Mouse (Mus musculus): ENCODE measurements around the gene Hypm.

The Hypm gene

DNA sequence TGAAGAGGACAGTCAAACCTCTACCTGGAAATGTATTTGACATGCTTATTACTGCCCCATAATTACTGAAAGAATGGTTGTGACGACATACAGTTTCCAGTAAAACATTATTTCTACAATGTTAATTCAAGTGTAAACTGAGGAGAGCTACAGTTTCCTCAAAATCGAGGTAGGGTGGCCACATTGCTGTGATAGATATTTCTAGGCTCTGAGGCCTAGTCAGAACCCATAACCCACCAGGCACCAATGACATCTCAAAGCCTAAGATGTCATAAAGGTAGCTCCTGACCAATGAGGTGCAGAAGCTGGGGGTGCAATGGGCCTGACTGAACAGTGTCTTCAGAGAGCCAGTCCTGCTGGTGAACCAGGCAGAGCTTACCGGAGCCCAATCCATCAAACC is at the start of gene Hypm:
TSS of gene Hypm (plus strand) at position 301 of the 400 bp plus-strand sequence.
- DNase-seq, result no peak

DNA sequence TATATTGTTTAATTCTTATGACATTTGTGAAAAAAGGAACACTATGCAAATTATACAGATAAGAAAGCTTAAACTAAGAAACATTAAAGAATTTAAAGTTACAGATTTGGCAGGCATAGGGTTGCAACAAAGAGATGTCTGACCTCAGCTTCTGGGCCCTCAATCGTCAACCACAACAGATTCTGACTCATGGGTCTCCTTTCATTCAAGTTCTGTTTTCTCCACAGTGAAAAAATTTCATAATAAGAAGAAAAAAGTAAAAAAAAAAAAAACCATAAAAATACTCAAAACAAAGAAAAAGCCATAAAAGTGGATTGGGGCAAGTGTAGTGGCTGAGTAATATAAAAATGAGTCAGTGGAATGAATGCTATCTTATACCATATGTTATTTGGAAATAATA is 36.6 kb upstream of the Hypm start:
- no peak for DNase-seq

DNA sequence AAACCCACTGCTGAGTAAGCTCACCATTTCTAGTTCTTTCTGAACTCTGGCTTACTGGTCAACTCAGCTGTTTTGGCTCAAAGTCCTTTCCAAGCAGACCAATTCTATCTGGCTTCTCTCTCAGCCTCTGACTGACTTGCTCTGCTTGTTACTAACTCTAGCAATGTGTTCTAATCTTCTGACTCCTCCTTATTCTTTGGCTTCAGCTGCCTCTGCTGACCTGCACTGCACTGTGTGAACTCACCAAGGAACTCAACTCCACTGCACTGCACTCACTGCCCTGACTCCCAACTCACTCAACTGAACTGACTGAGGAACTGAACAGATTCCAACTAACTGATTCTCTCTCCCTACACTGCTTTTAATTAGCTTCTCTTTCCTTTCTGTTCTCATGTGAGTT is 34.3 kb upstream of the Hypm start:
- no peak for DNase-seq

DNA sequence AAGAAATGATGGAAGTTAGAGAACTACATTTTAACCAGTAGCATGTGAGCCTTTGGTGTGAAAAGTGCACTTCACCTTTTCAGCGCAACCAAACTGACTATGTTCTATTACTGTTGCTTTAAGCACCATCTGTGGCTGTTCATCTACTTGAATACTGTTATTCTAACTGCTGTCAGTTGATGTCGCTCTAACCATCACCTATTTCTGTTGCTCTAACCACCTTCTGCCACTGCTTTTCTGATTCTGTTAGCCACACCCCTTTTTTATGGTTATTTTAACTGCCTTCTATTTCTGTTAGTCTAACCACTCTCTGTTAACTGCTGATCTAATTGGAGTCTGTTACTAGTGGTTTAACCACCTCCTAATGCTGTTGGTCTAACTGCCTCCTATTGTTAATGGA is 11.9 kb upstream of the Hypm start:
- DNase-seq, result no peak

DNA sequence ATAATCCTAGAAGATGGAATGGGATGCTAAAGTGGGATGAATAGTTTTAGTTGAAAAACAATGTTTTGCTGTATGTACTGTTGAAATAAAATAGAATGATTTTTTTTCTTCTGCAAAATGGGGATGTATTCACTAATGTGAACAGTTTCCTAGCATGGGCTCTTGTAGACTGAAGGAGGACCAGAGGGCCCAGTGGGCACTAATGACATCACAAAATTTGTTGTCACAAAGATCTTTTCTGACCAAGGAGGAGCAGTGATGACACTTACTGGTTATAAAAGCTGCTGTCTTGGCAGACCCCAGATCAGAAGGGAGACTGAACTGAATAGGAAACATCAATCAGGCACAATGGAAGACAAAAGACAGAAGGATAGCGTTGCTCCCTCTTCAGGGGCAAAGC is 2.7 kb downstream of the Hypm start, which contains the start of gene H2al3:
TSS of gene H2al3 (plus strand) at position 301 of the 400 bp plus-strand sequence.
- DNase-seq, result no peak

DNA sequence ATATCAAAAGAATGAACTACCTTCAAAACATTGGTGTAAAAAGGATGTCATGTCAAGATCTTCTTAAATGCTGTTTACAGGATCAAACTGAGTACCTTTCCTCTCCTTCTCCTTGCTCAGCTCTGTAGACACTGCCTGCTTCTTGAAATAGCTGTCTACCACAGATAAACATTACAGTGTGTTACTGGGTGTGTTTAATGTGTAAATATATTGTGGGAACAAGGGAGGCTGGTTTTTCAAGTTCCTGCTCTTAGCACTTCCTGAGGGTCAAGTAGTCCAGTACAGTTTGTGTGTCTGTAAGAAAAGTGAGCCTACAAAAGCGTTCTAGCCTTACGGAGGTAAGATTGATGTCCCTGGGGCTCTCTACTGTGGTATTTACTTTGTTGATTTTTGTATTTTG is 15.1 kb downstream of the Hypm start:
- no peak for DNase-seq

DNA sequence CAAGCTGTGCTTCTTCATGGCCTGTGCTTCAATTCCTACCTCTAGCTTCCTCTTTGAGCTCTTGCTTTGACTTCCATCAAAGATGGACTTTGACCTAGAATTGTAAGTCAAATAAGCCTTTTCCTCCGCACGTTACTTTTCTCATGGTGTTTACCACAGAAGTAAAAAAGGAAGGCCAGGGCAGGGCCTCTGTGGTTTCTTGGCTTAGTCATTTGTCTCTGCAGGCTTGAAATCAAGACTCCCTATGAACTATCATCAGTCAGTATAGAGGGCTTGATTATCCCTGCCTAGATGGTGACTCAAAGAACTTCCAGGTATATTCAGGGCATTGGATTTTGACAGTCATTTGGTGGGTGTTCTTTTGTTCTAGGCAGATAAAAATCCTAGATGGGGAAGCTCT is 28.8 kb downstream of the Hypm start:
- no peak for DNase-seq

DNA sequence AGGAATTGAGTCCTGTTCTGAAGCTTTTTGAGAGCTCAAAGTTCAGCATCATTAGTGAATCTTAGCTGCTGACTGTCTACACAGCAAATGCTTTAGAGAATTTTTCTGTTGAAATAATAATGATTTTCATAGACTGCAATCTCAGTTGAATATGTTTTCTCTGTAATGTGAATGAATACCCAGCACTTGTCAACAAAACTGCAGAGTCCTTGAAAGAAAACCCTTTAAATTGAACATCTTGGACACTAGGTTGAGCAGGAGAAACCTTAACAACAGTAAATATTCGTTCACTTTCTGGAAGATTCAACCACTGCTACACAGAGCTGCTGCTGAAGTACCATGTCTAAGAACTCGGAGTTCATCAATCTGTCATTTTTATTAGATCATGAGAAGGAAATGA is 38.6 kb downstream of the Hypm start, which contains the start of gene Sytl5:
TSS of gene Sytl5 (plus strand) at position 301 of the 400 bp plus-strand sequence.
- no peak for DNase-seq

All from kidney, postnatal 10 days (tissue).